15 mouse cellular contexts compared by ENCODE assay signal in the genomic region with DNA sequence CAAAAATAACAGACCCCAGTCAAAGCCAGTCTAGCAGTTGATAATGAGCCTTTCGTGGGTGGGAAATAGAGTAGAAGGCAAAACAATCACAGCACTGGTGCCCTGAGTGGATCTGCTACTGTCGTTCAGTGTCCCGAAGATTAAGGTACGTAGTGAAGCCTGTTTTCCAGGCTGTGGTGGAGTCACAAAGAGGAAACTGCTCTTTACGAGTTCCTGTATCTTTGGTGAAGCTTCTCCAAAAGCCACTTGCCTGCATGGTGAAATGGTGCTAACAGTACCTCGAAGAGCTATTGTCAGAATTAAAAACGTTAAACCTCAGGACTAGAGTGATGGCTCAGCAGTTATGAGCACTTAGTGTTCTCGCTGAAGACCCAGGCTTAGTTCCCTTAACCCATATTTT.
"Had no signal": no experiment of that assay in that cellular context is flagged by ENCODE, and none has a peak within 500 bp of the region (broad histone marks: within the 10 kb centered on the region; RNA-seq: fewer than 3 reads in every experiment).

No protein-coding gene starts in this region.

- H3K9me3 ChIP-seq: neural tube, embryonic 15.5 days; stomach, embryonic 15.5 days had no signal

- H3K9ac ChIP-seq: neural tube, embryonic 15.5 days; stomach, embryonic 15.5 days had no signal

- DNase-seq: retina, postnatal 1 day; right cerebral cortex, adult 18-20 months; right cerebral cortex, postnatal 14 days; right cerebral cortex, postnatal 25 days; right cerebral cortex, postnatal 4 days; spleen, adult 18-20 months; thymus, adult 18-20 months; thymus, adult 2 months; thymus, postnatal 14 days; thymus, postnatal 25 days; thymus, postnatal 36 days; thymus, postnatal 4 days had no signal

- H3K4me3 ChIP-seq: neural tube, embryonic 15.5 days; stomach, embryonic 15.5 days had no signal

- H3K4me1 ChIP-seq: stomach, embryonic 15.5 days had no signal

- H3K27me3 ChIP-seq: neural tube, embryonic 15.5 days; stomach, embryonic 15.5 days had no signal

- H3K27ac ChIP-seq: neural tube, embryonic 15.5 days; stomach, embryonic 15.5 days; stomach, postnatal 0 days had no signal

- H3K4me2 ChIP-seq: neural tube, embryonic 15.5 days; stomach, embryonic 15.5 days had no signal

- H3K36me3 ChIP-seq: neural tube, embryonic 15.5 days; stomach, embryonic 15.5 days had no signal
